Mouse (Mus musculus): ENCODE results near the gene Cntn3.

- TF ChIP-seq POLR2A (IDR thresholded peaks at IDR 0.05; ENCODE audit: borderline replicate concordance, extremely low read depth, low read depth, low read length), result no peak
- TF ChIP-seq CTCF (IDR thresholded peaks at IDR 0.05; ENCODE audit: insufficient read depth, low read length), result peak; percentile 41
These were observed 402.0 kb downstream of the Cntn3 start for GRCm38 (mm10) chr6:102170913-102171312.

All from lung, adult 2 months (tissue).